Mouse (Mus musculus): ENCODE measurements around the gene Fhad1. TPM values are rescaled to one million over a fixed set of nuclear protein-coding genes. Genes with fewer than 3 reads are reported as not detected.

The Fhad1 gene
- 0.87 and 1.4 TPM in 2 replicates for polyA plus RNA-seq (2015; fragmentation: Nextera tagmentation; extraction: Ambion mirVana)

DNA sequence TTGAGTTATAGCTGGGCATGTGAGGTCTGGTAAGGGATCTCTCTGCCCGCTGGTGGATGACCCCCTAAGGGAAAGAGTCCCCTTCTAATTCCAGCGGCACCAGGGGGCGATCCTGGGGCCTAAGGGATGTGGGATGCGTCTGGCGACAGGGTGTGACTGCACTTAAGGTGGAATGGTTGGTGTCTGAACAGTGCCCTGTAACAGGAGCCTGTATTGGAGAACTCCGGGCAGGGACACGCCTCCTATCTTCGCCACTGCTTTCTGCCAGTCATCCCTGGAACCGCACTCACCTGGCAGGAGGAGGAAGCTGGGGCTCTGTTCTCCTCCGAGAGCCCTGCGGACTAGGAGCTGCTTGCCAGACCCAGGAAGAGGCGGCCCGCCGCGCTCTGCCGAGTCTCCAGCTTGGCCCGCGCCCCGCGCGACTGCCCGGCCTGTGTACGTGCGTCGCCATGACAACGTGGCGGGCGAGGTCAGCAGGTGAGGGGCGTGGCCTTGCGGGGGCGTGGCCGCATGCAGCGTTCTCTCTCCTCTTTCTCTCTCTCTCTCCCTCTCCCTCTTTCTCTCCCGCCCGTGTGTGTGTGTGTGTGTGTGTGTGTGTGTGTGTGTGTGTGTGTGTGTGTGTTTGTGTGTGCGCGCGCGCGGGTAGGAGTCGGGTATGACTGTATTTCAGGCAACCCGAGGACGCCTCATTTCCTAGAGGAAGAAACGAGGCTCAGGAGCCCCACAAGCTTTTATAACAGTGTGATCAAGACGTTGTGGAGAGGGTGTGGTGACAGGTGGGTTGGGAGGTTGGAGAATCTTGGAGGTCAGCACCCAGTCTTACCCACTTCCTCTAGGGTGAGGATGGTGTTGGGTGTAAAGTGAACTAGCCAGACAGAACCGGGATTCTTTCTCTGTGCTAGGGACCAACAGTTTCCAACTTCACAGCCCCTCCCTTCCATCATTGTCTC, at the start of gene Fhad1:
TSS of gene Fhad1 (minus strand) at position 424 of the 950 bp plus-strand sequence.
- H3K9ac ChIP-seq: peak within 1 kb of the TSS; percentile 19
- no peaks in the 10 kb centered on the region for H3K9me3 ChIP-seq (replicated peaks)
- peak within 1 kb of the TSS; percentile 73 for H3K4me2 ChIP-seq
- peak within 1 kb of the TSS; percentile 48 for H3K27ac ChIP-seq
- ATAC-seq (replicated peaks; ENCODE audit: low FRiP score): peak; percentile 88
- peaks cover 37% of the 10 kb centered on the region for H3K27me3 ChIP-seq
- peaks cover 41% of the 10 kb centered on the region for H3K4me1 ChIP-seq
- H3K4me3 ChIP-seq (replicated peaks): peak within 1 kb of the TSS; percentile 43
- H3K36me3 ChIP-seq: no peaks in the 10 kb centered on the region
- under 1% methylated on average over 45 of the region's 46 CpGs for WGBS

DNA sequence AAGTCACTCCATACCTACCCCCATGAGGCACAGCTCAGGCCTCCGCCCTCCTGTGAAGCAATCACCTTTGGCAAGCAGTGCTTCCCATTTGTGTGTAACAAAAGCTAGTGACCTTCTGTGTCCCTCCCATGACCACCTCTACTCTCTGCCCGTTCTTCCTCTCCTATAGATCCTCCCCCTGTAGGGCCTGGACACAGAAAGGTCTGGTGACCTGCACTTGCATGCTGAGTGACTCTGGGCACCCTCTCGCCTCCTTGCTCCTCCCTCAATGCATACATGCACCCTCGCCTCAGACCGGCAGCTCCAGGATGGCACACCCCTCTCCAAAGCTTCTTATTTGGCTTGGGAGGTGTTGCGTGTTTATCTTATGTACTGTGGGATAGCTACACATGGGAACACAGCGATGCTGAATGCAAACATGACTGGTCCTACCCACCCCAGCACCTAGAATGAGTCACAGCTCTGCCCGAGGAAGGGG, 48.2 kb upstream of the Fhad1 start:
- Histone ChIP-seq H3K9ac (no peak overlapping the region), H3K9me3 (replicated peaks) (no peaks in the 10 kb centered on the region), H3K36me3 (no peaks in the 10 kb centered on the region), H3K27me3 (0 out of 2 replicates have a peak, but pooled peaks cover 4% of the 10 kb centered on the region), H3K27ac (no peak overlapping the region), H3K4me2 (no peak overlapping the region), H3K4me3 (replicated peaks) (no peak overlapping the region), H3K4me1 (peaks cover 64% of the 10 kb centered on the region)
- ATAC-seq (replicated peaks; ENCODE audit: low FRiP score): no peak
- WGBS: 84% methylated on average over 8 of the region's 8 CpGs

GRCm38 (mm10) chr4:142061485-142062240, 46.8 kb upstream of the Fhad1 start:
- no peak overlapping the region for H3K9ac ChIP-seq
- no peaks in the 10 kb centered on the region for H3K9me3 ChIP-seq (replicated peaks)
- H3K27ac ChIP-seq: no peak overlapping the region
- no peak for ATAC-seq (replicated peaks; ENCODE audit: low FRiP score)
- no peak overlapping the region for H3K4me2 ChIP-seq
- WGBS: 72% methylated on average over 23 of the region's 23 CpGs
- no peak overlapping the region for H3K4me3 ChIP-seq (replicated peaks)
- no peaks in the 10 kb centered on the region for H3K27me3 ChIP-seq
- H3K36me3 ChIP-seq: no peaks in the 10 kb centered on the region
- H3K4me1 ChIP-seq: peaks cover 58% of the 10 kb centered on the region

DNA sequence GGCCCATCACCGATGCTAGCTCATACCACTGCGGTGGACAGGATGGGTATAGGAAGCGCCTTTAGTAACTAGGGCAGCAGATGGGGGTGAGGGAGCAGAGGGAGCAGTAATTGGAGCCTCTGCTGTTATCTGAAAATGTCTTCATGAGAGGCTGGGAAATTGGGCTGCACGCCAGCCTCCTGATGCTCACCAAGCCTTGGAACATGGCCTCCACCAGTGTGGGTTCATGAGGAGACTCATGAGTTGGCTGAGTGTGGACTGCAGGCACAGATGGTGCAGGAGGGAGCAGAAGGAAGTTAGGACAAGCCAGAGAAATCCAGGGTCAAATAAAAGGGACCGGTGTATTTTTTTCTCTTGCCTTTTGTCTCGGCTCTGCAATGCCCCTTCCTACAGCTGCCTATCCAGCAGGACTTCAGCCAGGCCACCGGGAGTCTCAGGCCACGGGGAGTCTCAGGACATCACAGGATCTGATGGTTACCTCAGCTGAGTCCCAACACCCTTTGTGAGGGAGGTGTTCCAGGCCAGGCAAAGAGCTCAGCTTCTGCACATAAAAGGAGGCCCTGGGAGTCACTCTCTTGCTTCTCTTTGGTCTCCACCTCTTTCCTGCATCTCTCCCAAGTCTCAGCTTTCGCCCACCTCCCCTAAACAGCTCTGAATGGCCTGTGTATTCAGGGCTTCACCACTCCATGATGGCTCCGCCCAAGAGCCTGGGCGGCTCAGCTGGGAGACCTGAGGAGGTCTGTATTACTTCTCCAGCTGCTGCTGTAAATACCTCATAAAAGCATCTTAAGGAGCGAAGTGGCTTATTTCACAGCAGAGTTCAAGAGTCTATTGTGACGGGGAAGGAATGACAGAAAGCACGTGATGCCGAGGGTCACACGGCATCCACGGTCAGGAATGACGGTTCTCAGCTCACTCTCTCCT, 45.8 kb upstream of the Fhad1 start:
- H3K9me3 ChIP-seq (replicated peaks): no peaks in the 10 kb centered on the region
- peaks cover 50% of the 10 kb centered on the region for H3K4me1 ChIP-seq
- no peaks in the 10 kb centered on the region for H3K27me3 ChIP-seq
- H3K4me3 ChIP-seq (replicated peaks): no peak overlapping the region
- 0 out of 2 replicates have a peak overlapping the region, but pooled peaks have one; percentile 13 for H3K27ac ChIP-seq
- WGBS: 42% methylated on average over 18 of the region's 18 CpGs
- H3K9ac ChIP-seq: no peak overlapping the region
- H3K4me2 ChIP-seq: no peak overlapping the region
- no peaks in the 10 kb centered on the region for H3K36me3 ChIP-seq
- ATAC-seq (replicated peaks; ENCODE audit: low FRiP score): no peak

GRCm38 (mm10) chr4:142059841-142060193, 44.9 kb upstream of the Fhad1 start:
- H3K9ac ChIP-seq: no peak overlapping the region
- ATAC-seq (replicated peaks; ENCODE audit: low FRiP score): no peak
- no peak overlapping the region for H3K4me2 ChIP-seq
- no peaks in the 10 kb centered on the region for H3K27me3 ChIP-seq
- H3K36me3 ChIP-seq: no peaks in the 10 kb centered on the region
- H3K9me3 ChIP-seq (replicated peaks): no peaks in the 10 kb centered on the region
- 85% methylated on average over 8 of the region's 8 CpGs for WGBS
- no peak overlapping the region for H3K4me3 ChIP-seq (replicated peaks)
- H3K4me1 ChIP-seq: peaks cover 44% of the 10 kb centered on the region
- no peak overlapping the region for H3K27ac ChIP-seq

DNA sequence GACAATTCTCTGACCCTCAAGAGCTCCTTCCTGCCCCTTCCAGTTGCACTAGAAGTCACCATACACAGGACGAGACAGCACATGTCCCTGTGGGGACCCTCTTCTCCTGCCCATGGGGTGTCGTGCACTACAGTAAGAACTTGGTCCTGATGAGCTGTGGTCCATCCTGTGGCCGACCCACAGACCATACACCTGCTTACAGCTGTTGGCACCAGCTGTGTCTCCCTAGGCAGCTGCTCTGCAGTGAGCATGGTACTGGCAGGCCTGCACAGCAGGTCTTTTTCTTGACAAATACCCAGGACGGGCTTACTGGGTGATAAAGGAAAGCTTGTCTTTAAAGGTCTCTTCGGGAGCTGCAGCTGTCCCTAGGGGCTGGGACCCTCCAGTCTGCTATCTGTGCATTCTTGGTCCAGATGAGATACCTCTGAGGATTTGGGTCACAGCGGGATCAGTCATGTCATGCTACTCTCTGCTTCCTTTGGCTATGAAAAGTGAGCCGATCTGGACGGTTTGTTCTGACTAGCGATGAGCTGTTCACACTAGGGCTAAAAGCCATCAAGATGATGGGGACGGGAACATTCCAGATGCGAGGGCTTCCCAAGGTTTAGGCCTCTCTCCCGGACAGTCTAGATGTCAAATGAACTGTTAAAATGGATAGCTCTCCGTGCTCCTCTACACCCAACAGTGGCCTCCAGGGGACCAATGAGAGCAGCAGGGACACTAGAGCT, 44.4 kb upstream of the Fhad1 start:
- Histone ChIP-seq H3K27ac (no peak overlapping the region), H3K9me3 (replicated peaks) (no peaks in the 10 kb centered on the region), H3K4me2 (no peak overlapping the region), H3K4me1 (peaks cover 43% of the 10 kb centered on the region), H3K27me3 (no peaks in the 10 kb centered on the region), H3K4me3 (replicated peaks) (no peak overlapping the region), H3K9ac (no peak overlapping the region), H3K36me3 (no peaks in the 10 kb centered on the region)
- ATAC-seq (replicated peaks; ENCODE audit: low FRiP score): no peak
- 82% methylated on average over 13 of the region's 13 CpGs for WGBS

DNA sequence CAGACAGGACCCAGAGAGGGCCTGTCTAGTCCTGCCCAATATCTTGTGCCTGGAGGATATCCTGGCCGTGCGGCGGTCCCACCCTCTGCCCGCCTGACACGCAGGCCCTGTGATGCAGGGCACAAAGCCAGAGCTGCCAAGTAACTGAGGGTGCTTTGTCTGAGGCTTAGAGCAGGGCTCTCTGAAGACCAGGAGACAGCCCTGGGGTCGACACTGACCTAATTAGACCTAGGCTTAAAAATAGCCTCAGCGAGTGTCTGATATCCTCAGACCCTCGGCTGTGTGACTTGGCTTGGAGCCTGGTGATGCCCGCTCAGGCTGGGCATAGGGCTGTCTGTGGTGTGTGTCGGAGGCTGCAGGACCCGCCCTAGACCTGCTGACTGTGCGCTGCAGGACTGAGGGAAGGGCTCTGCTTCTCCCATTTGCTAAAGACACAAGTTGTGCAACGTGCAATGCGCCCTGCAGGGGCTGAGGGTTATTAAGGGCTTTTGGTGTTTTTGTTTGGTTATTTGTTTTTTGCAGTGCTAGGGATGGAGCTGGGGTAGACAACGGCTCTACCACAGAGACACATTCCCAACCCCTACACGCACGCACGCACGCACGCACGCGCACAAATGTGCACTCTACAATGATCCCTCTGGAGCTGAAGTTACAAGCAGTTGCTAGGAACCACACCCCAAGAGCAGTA, 42.8 kb upstream of the Fhad1 start:
- Histone ChIP-seq H3K36me3 (no peaks in the 10 kb centered on the region), H3K27ac (0 out of 2 replicates have a peak overlapping the region, but pooled peaks have one; percentile 6), H3K9ac (no peak overlapping the region), H3K4me1 (peaks cover 45% of the 10 kb centered on the region), H3K9me3 (replicated peaks) (no peaks in the 10 kb centered on the region), H3K27me3 (no peaks in the 10 kb centered on the region), H3K4me2 (no peak overlapping the region), H3K4me3 (replicated peaks) (no peak overlapping the region)
- 84% methylated on average over 22 of the region's 22 CpGs for WGBS
- ATAC-seq (replicated peaks; ENCODE audit: low FRiP score): no peak

GRCm38 (mm10) chr4:142055600-142055999, 40.7 kb upstream of the Fhad1 start:
- Histone ChIP-seq H3K27ac (0 out of 2 replicates have a peak overlapping the region, but pooled peaks have one; percentile 18), H3K9ac (no peak overlapping the region), H3K4me3 (replicated peaks) (no peak overlapping the region), H3K36me3 (no peaks in the 10 kb centered on the region), H3K4me1 (peaks cover 39% of the 10 kb centered on the region), H3K4me2 (no peak overlapping the region), H3K9me3 (replicated peaks) (no peaks in the 10 kb centered on the region), H3K27me3 (no peaks in the 10 kb centered on the region)
- WGBS: 76% methylated on average over 8 of the region's 8 CpGs
- ATAC-seq (replicated peaks; ENCODE audit: low FRiP score): no peak

DNA sequence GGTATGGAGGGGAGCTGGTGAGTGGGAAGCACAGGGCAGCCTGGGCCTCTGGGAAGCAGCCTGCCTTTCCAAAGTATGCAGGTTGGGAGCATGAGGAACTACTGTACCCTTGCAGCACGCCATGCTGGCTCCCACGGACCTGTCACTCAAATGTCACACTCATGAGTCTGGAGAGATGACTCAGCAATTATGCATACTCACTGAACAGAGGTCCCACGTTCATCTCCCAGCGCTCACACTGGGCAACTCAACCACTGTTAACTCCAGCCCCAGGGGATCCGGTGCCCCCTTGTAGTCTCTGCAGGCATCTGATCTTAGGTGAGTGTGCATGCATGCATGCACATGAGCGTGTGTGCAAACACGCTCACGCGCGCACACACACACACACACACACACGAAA, 39.7 kb upstream of the Fhad1 start:
- no peaks in the 10 kb centered on the region for H3K27me3 ChIP-seq
- 84% methylated on average over 11 of the region's 11 CpGs for WGBS
- H3K36me3 ChIP-seq: no peaks in the 10 kb centered on the region
- H3K4me1 ChIP-seq: peaks cover 39% of the 10 kb centered on the region
- no peak overlapping the region for H3K9ac ChIP-seq
- H3K9me3 ChIP-seq (replicated peaks): no peaks in the 10 kb centered on the region
- ATAC-seq (replicated peaks; ENCODE audit: low FRiP score): no peak
- H3K4me3 ChIP-seq (replicated peaks): no peak overlapping the region
- no peak overlapping the region for H3K27ac ChIP-seq
- H3K4me2 ChIP-seq: no peak overlapping the region

DNA sequence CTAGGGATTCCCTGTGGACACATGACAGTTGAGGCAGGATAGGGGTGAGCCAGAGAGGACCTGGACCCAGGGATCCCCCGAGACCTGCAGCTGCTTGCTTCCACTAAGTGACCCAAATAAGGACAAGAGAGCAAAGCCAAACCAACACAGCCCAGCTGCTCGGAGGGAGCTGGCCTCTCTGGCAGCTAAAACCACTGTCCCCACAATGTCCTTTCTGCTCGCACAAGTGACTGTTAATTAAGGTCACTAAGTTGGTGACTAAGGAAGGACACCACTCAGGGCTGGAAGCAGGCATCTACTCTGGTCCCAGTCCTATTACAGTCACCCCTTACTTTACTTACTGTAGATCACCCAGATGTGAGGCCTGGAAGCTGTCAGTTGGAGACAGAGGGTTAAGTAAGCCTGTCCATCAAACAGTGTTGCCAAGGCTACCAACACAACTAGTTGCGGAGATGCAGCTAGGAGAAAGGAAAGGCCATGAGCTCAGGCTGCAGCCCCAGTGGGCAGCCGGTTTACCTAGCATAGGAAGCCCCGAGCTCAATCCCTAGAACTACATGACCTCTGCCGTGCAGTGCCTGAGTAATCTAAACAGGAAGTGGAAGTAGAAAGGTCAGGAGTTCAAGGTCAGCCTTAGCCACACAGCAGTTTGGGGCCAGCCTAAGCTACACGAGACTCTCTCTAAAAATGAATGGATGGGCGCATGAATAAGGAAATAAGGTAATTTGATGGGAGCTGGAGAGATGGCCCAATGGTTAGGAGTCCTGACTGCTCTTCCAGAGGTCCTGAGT, 39.0 kb upstream of the Fhad1 start:
- Histone ChIP-seq H3K9me3 (replicated peaks) (no peaks in the 10 kb centered on the region), H3K36me3 (no peaks in the 10 kb centered on the region), H3K4me2 (no peak overlapping the region), H3K4me1 (peaks cover 46% of the 10 kb centered on the region), H3K4me3 (replicated peaks) (no peak overlapping the region), H3K27ac (peak overlapping the region; percentile 82), H3K9ac (no peak overlapping the region), H3K27me3 (no peaks in the 10 kb centered on the region)
- no peak for ATAC-seq (replicated peaks; ENCODE audit: low FRiP score)
- WGBS: 43% methylated on average over 9 of the region's 9 CpGs

Measured in kidney, embryonic 15.5 days (tissue).